Mouse (Mus musculus) hindbrain, embryonic 14.5 days (tissue): ENCODE measurements around the gene Slc34a1. TPM values are rescaled to one million over a fixed set of nuclear protein-coding genes. Genes with fewer than 3 reads are reported as not detected.

Experiments
- ATAC-seq: fragments of 200-750 bp; cut with Nextera tagmentation; 2 replicates; pipeline ENCODE4 v1.8.0; 2017; ENCODE audit warnings: moderate number of reproducible peaks, mild to moderate bottlenecking, moderate TSS enrichment, moderate library complexity; ENCODE audit not compliant: low FRiP score
- DNase-seq: peaks from one replicate; pipeline ENCODE4 v3.0.0-alpha.2; 2015; ENCODE audit warnings: low spot score
- H3K27ac ChIP-seq: fragments of 300-500 bp; sonication (generic); 2 replicates; pipeline ENCODE4 v1.5.1; 2014; ENCODE audit warnings: mild to moderate bottlenecking, moderate library complexity
- H3K27me3 ChIP-seq: fragments of 300-500 bp; sonication (generic); 2 replicates; pipeline ENCODE4 v1.6.1; 2014; ENCODE audit warnings: mild to moderate bottlenecking, low read length, mixed read lengths; ENCODE audit not compliant: control insufficient read depth, insufficient read depth
- H3K36me3 ChIP-seq: fragments of 300-500 bp; sonication (generic); replicated peaks from 2 replicates; pipeline ENCODE4 v1.6.1; 2014; ENCODE audit not compliant: control insufficient read depth, insufficient read depth
- H3K4me1 ChIP-seq: fragments of 300-500 bp; sonication (generic); replicated peaks from 2 replicates; pipeline ENCODE4 v1.6.1; 2014; ENCODE audit warnings: antibody characterized with exemption, low read length, mixed read lengths; ENCODE audit not compliant: control insufficient read depth, insufficient read depth
- H3K4me2 ChIP-seq: fragments of 300-500 bp; sonication (generic); replicated peaks from 2 replicates; pipeline ENCODE4 v1.6.1; 2014; ENCODE audit warnings: mild to moderate bottlenecking, moderate library complexity
- H3K4me3 ChIP-seq: fragments of 300-500 bp; sonication (generic); replicated peaks from 2 replicates; pipeline ENCODE4 v1.5.1; 2014; ENCODE audit warnings: mild to moderate bottlenecking, low read length
- H3K9ac ChIP-seq: fragments of 300-500 bp; sonication (generic); 2 replicates; pipeline ENCODE4 v1.6.1; 2014
- H3K9me3 ChIP-seq: fragments of 300-500 bp; sonication (generic); 2 replicates; pipeline ENCODE4 v1.6.1; 2016; ENCODE audit warnings: low read length; ENCODE audit not compliant: control insufficient read depth
- WGBS: fragments of 180-500 bp; shearing (Covaris S2); extraction: QIAGEN DNeasy Blood & Tissue Kit; methylation state at CpG from one replicate; pipeline ENCODE4 v1.1.7; 2014; 5-methylcytosine and 5-hydroxymethylcytosine counted together
- polyA plus RNA-seq: library from polyadenylated mRNA; unstranded; fragments of >200 nt; fragmentation: Nextera tagmentation; extraction: Ambion mirVana; gene quantifications from 2 replicates; pipeline ENCODE4 v1.2.1, GENCODE M21; 2014

Gene Slc34a1
- polyA plus RNA-seq: 0.14 TPM in 1 of 2 replicates, not detected in the other

- no peaks in the 10 kb centered on the region for H3K9me3 ChIP-seq
- H3K4me2 ChIP-seq: no peak within 1 kb of the TSS
- H3K4me1 ChIP-seq: no peaks in the 10 kb centered on the region
- DNase-seq: no peak
- no peaks in the 10 kb centered on the region; the same call in 1 of the 2 replicates for H3K27me3 ChIP-seq
- H3K9ac ChIP-seq: no peak within 1 kb of the TSS
- no peaks in the 10 kb centered on the region for H3K36me3 ChIP-seq
- no peak within 1 kb of the TSS for H3K4me3 ChIP-seq
- no peak for ATAC-seq
- H3K27ac ChIP-seq: no peak within 1 kb of the TSS
- WGBS: 94% methylated on average over 1 of the region's 1 CpGs
Observed at GRCm38 (mm10) chr13:55398088-55398487, at the start of gene Slc34a1. Gene Slc34a1, plus strand, starts transcription at chr13:55398187.

GRCm38 (mm10) chr13:55361145-55361544 lies 36.8 kb upstream of the Slc34a1 start:
- H3K27ac ChIP-seq: no peak overlapping the region
- DNase-seq (no peak), ATAC-seq (no peak)
- peak overlapping the region; percentile 92 for H3K4me3 ChIP-seq
- peaks cover 16% of the 10 kb centered on the region for H3K4me1 ChIP-seq
- H3K9me3 ChIP-seq: no peaks in the 10 kb centered on the region
- H3K27me3 ChIP-seq: no peaks in the 10 kb centered on the region
- peak overlapping the region; percentile 84 for H3K4me2 ChIP-seq
- no peak overlapping the region for H3K9ac ChIP-seq
- H3K36me3 ChIP-seq: peaks cover 33% of the 10 kb centered on the region

- no peaks in the 10 kb centered on the region for H3K27me3 ChIP-seq
- H3K4me1 ChIP-seq: peaks cover 16% of the 10 kb centered on the region
- peaks cover 25% of the 10 kb centered on the region; the same call in 1 of the 2 replicates for H3K36me3 ChIP-seq
- H3K27ac ChIP-seq: peak overlapping the region; percentile 87
- peak overlapping the region; percentile 92 for H3K4me3 ChIP-seq
- ATAC-seq: peak; percentile 47
- H3K9ac ChIP-seq: peak overlapping the region; percentile 90
- no peaks in the 10 kb centered on the region for H3K9me3 ChIP-seq
- peak; percentile 25 for DNase-seq
- H3K4me2 ChIP-seq: peak overlapping the region; percentile 84
- WGBS: 2% methylated on average over 32 of the region's 32 CpGs
Observed at GRCm38 (mm10) chr13:55361974-55362452, 36.0 kb upstream of the Slc34a1 start.

DNA sequence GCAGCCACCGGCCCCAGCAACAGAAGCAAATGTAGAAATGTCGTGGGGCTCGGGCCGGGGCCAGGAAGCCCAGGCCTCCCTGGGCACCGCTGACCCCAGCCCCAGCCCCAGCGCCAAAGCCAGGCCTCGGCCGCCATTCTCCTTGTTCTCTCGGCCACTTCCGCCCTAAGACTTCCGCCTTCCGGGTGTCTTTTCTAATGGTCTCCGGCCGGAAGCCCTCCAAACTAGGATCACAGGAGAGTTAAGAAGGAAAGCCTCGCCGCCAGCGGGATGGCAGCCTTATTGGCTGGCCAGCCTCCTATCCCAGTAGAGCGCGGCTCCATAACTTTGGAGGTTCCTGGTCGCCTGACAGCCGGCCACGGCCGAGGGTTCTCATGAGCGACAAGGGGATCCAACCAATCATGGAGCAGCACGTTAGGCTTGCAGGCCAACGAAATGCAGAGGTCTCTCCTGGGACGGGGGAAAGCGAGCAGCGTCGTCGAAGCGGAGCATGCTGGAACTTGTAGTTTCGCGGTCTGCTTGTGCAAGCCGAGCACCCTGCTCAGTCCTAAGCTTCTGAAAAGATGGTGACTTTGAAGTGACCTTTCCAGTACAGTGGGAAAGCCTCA lies 35.4 kb upstream of the Slc34a1 start, which contains the start of gene Lman2:
TSS of gene Lman2 (minus strand) at position 331 of the 608 bp plus-strand sequence.
- Histone ChIP-seq H3K9me3 (no peaks in the 10 kb centered on the region), H3K36me3 (peaks cover 20% of the 10 kb centered on the region; the same call in 1 of the 2 replicates), H3K27me3 (no peaks in the 10 kb centered on the region), H3K27ac (peak within 1 kb of the TSS; percentile 87), H3K9ac (peak within 1 kb of the TSS; percentile 90), H3K4me3 (peak within 1 kb of the TSS; percentile 92), H3K4me1 (peaks cover 16% of the 10 kb centered on the region), H3K4me2 (peak within 1 kb of the TSS; percentile 84)
- ATAC-seq (peak; percentile 99), DNase-seq (peak; percentile 98)
- WGBS: under 1% methylated on average over 35 of the region's 35 CpGs

DNA sequence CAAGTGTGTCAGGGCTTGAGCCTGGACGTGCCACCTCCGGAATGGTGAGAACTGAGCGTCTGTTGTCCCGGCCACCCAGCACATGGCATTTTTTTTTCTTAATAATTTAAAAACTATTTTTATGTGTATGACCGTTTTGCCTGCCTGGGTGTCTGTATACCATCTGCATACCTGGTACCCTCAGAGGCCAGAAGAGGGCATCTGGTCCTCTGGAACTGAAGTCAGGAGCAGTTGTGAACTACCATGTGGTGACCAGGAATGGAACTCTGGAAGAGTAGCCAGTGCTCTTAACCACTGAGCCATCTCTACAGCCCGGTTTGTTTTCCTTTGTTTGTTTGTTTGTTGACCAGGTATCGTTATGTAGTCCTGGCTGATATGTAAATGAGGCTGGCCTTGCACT lies 29.6 kb upstream of the Slc34a1 start:
- H3K9ac ChIP-seq: no peak overlapping the region
- DNase-seq (no peak), ATAC-seq (no peak)
- H3K36me3 ChIP-seq: no peaks in the 10 kb centered on the region
- H3K4me2 ChIP-seq: no peak overlapping the region
- H3K27ac ChIP-seq: no peak overlapping the region
- no peaks in the 10 kb centered on the region for H3K4me1 ChIP-seq
- H3K27me3 ChIP-seq: no peaks in the 10 kb centered on the region
- no peaks in the 10 kb centered on the region for H3K9me3 ChIP-seq
- WGBS: 83% methylated on average over 7 of the region's 7 CpGs
- H3K4me3 ChIP-seq: no peak overlapping the region

GRCm38 (mm10) chr13:55369531-55370114 lies 28.4 kb upstream of the Slc34a1 start, which contains the start of gene Rgs14:
Gene Rgs14, plus strand, starts transcription at chr13:55369732.
- Histone ChIP-seq H3K4me3 (no peak within 1 kb of the TSS), H3K9ac (no peak within 1 kb of the TSS), H3K4me1 (no peaks in the 10 kb centered on the region), H3K36me3 (no peaks in the 10 kb centered on the region), H3K27ac (no peak within 1 kb of the TSS), H3K9me3 (no peaks in the 10 kb centered on the region), H3K4me2 (no peak within 1 kb of the TSS), H3K27me3 (no peaks in the 10 kb centered on the region)
- ATAC-seq (no peak), DNase-seq (no peak)
- WGBS: 60% methylated on average over 13 of the region's 13 CpGs

DNA sequence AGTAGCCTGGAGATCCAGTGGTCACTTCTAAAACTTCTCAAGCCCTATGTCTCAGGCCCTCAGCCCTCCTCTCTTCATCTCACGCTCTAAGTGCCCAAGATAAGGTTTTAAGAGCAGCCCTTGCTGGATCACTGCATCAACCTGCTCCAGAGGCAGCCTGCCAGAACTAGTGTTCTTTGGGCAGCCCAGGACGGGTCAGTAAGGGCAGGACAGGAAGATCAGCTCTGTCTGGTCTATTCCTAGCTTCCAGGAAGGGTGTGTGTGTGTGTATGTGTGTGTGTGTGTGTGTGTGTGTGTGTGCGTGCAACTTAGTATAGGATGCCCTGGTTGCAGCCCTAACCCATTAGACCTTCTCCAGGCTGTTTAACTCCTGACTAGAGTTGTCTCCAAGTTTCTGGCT lies 27.8 kb upstream of the Slc34a1 start:
- Histone ChIP-seq H3K9ac (no peak overlapping the region), H3K4me2 (no peak overlapping the region), H3K27me3 (no peaks in the 10 kb centered on the region), H3K4me1 (no peaks in the 10 kb centered on the region), H3K27ac (no peak overlapping the region), H3K9me3 (no peaks in the 10 kb centered on the region), H3K4me3 (no peak overlapping the region), H3K36me3 (no peaks in the 10 kb centered on the region)
- DNase-seq (no peak), ATAC-seq (no peak)
- WGBS: 59% methylated on average over 3 of the region's 3 CpGs

DNA sequence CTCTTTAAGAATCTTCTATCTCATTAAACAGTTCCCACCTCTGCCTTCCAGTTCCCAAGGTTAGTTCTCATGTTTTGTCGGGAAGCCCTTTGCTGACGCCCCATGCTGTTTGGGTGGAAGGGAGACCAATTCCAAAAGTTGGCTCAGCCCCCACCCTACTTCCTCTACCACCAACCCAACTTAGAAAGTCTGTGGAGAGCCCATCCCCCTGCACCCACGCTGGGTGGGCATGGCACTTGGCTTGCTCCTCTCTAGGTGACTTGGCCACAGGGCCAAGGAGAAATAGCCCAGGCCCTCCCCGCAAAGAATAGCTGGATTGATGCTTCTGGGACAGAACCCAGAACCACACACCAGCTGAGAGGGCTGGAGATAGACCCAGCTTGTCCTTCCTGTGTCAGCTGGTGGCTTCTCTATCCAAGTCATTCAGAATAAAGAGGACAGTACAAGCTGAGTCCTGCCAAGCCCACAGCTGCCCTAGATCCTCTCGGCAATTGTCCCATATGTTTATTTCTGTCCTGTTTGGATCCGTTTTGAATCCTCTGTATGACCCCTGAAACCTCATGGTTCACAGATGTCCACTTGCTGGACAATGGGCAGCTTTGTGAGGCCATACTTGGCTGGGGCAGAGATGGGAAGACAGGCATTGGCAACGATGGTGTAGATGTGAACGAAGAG lies 26.8 kb upstream of the Slc34a1 start:
- no peak overlapping the region for H3K9ac ChIP-seq
- WGBS: 71% methylated on average over 8 of the region's 8 CpGs
- no peaks in the 10 kb centered on the region for H3K27me3 ChIP-seq
- no peaks in the 10 kb centered on the region for H3K36me3 ChIP-seq
- no peaks in the 10 kb centered on the region for H3K9me3 ChIP-seq
- no peak overlapping the region for H3K4me2 ChIP-seq
- H3K4me1 ChIP-seq: no peaks in the 10 kb centered on the region
- no peak overlapping the region for H3K4me3 ChIP-seq
- H3K27ac ChIP-seq: no peak overlapping the region
- no peak for ATAC-seq
- DNase-seq: no peak

DNA sequence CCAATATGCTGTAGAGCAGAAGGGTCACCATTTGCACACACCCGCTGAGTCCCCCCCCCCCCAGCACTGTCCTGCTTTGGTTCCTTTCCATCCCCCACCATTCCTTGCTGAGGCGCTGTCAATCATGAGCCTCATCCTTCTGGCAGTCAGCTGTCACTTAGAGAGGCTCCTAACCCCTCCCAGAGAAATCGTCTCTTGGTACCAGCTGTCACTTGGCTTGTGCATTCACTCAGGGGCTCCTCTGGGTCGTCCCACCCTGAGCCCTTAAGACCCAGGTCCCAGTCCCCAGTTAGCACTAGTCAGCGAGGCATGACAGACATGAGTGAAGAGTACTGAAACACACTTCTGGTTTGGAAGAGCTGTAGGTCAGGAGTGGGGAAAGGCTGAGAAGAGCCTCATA lies 26.2 kb upstream of the Slc34a1 start:
- Histone ChIP-seq H3K4me2 (no peak overlapping the region), H3K9me3 (no peaks in the 10 kb centered on the region), H3K36me3 (no peaks in the 10 kb centered on the region), H3K27ac (no peak overlapping the region), H3K4me1 (no peaks in the 10 kb centered on the region), H3K27me3 (no peaks in the 10 kb centered on the region), H3K4me3 (no peak overlapping the region), H3K9ac (no peak overlapping the region)
- no peak for ATAC-seq
- WGBS: 47% methylated on average over 5 of the region's 5 CpGs
- no peak for DNase-seq
